Mouse (Mus musculus) adrenal gland, adult (tissue): ENCODE data around the gene Arid4a.

Experiments used
- DNase-seq, 2 experiments: peaks; one replicate each; pipeline ENCODE4 v3.0.0; 2022 to 2023; ENCODE audit warnings: low spot score in 1 of 2; ENCODE audit not compliant: inconsistent age in 2 of 2

Arid4a gene

DNA sequence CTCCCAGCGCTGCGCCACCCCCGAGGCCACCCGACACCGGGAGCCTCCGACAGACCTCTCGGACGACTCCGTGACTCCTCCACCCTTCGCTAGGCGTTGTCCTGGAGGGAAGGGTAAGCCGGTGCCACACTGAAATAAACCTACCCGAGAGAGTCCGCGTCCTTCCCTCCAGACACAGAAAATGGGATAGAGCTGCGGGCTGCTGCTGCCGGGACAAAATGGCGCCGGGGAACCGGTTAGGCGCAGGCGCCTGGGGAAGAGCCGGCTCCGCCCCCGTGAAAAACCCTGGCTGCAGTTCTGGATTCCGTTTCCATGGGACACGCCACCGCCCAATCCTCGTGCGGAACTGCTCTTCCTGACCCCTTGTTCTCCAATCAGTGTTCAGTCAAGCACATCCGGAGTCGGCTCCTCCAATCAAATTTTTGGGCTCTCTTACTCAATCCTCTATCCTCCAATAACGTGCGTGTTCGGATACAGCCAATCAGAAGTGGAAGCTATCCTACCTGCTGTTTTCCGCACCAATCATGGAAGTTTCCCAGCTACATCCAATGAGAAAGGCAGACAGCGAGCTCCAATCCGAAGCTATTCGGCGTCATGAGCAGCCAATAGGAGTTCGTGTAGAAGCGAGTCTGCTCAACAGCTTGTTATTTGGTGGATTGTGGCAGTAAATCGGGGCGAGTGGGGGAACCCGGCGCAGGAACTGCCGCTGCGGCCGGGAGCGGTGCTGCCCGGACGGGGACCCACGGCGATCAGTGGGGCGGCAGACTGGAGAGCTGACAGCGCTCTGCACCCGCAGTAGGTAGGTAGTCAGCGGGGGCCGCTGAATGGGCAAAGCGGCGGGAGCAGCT lies at the start of gene Arid4a:
Gene Arid4a (plus strand): TSS at position 628 of the 848 bp plus-strand sequence.
- peak; percentile 98 to 99 for DNase-seq

DNA sequence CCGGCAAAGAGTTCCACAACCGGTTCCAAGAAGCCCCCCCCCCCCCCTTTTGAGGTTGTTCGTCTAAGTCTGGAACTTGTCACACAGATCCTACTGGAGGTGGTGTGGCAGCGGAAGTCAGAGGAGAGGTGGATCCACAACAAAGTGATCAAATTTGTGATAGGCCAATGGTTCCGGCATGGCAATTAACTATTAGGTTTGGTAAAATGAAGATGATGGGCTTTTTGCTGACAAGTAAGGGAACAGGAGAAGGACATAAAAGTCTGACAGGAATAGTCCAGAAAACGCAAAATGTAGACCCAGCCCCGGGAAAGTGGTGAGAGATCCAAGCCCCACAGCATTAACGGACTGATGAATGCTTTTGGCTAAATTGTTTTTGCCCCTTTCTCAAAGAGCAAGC lies 48.2 kb upstream of the Arid4a start:
- no peak for DNase-seq

DNA sequence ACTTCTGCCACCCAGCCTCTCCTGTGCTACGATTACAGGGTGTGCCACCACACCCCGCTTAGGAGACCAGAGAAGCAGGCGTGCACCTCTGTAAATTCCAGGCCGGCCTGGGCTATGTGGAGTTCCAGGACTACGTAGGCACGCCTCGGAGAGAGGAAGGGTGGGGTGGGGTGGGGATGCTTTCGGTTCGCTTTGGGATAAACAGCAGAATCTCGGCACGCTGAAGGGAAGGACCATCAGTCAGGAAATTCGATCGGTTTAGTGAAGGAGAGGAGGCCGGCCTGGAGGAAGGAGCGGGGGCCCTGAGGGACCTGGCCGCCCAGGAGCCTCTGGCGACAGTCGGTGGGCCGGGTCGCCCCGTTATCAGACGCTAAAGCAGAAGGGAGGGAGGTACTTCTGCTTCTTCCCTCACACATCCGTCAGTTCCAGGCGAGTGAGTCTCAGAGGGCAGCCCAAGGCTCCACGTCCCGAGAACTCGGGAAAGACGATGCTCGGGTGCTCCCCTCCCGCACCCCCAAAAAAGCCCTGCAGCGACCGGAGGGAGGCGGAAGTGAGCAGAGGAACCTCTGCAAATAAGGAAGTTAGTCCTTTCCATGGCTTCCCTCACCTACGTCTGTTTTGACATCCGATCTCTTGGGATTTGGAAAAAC lies 47.5 kb upstream of the Arid4a start:
- peak; percentile 89 to 97 for DNase-seq

DNA sequence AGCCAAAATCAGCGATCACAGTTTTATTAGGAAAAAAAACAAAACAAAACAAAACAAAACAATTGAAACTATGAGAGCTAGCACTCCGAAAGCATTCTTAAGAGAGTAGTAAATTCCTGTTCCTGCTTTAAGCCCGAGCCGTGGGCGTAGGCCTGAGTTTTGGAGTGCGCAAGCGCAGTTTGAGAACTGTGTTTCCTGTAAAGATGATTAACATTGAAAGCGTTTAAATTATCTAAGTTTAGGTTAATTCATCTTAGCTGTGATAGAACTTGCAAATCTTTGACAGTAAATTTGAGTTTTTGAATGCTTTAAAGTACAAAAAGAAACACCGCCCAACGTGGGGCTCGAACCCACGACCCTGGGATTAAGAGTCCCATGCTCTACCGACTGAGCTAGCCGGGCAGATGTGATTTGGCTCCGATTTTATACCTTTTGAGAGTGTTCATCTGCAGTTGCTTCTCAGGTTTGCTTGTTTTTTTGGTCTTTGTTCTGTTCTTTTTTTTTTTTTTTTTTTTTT lies 46.9 kb upstream of the Arid4a start:
- DNase-seq = peak; percentile 90 to 98

DNA sequence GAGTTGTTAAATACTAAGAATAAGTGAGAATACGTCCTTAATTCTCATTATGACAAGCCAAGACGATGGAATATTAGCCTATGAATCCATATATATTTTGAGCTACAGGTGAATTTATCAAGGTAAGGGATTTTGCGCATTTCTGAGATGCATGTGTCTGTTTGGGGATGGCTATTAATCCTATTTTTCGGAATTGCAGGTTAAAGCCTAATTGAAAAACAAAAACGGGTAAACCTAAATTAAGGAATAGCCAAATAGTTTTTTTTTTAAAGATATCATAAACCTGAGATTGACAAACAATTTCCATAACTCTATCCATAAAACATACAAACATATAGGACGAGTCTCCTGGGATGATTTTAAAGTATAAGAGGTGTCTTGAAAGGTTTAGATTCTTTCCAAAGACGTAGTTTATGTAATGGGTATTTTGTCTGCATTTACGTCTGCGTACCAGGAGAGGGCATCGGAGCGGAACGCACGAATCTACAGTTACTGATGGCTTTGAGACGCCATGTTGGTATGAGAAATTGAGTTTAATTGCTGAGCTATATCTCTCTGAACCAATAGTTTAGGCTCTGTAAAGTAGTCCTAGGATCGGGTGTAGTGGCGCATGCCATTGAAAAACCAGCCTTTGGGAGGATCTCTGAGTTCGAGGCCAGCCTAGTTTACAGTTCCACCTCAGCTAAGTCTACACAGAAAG lies 46.2 kb upstream of the Arid4a start:
- DNase-seq = peak; percentile 63 to 90

DNA sequence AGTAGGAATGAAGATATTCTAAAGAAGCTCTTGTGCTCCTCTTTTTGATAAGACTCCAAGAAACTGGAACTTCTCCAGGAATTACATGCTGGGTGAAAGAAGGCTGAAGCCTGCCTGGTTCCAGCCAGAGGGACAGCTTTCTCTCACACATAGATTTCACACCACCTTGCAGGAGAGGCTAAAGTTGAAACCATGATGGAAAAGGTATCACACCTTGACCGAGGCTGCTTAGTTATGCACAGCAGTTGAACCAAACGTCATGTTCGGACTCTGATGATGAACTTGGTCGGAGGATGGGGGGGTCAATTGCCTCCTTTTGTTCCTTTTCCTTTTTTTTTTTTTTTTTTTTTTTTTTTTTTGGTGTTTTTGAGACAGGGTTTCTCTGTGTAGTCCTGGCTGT lies 42.0 kb upstream of the Arid4a start:
- no peak for DNase-seq

DNA sequence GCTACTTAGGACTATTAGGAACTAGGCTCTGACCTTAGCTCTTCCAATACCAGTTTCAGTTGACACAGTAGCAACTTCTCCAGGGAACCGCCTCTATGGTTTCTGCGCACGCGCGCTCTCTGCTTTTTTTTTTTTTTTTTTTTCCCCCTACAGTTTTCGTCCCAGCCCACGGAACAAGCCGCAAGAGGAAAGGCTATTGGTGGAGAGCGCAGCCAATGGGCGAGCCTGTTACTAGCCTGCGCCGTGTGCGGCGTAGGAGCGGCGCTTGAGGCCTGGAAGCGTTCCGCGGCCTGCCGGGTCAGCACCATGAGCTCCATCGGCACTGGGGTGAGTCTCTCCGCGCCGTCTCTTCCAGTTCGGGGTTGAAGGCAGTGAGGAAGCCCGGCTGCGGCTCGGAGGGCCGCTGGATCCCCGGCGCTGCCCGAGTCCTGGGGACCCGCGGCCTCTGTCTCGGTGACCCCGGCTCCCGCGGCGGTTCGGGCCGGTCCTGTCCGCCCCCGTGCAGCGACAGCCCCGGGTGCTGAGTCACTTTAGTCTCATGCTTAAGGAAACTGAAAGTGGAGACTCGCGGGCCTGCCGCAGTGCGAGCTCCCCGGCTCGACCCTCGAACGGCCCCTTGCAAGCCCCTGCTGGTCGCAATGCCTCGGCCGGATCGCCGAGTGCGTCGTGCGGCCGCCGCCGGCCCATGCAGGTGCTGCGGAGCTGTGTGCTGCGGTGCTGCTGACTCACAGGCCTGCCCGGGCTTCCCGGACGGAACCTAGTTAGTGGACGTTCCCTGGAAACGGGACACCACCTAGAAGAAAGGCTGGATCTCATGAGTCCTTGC lies 41.1 kb upstream of the Arid4a start, which contains the start of gene Psma3:
Gene Psma3 (plus strand): TSS at position 181 of the 826 bp plus-strand sequence.
- peak; percentile 93 to 97 for DNase-seq

DNA sequence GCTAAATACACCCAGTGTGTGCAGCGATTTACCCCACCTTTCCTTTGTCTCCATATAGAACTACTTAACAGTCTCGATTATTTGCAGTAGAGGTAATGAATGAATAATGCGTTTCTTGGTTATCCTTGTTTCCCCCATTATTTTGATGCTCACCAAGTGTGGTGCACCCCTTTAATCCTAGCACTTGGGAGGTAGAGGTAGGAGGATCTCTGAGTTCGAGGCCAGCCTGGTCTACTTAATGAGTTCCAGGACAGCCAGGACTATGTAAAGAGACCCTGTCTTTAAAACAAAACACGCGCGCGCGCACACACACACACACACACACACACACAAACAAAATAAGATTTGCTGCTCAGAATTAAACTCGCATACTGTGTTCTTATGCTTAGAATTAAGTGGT lies 40.4 kb upstream of the Arid4a start:
- DNase-seq = no peak

DNA sequence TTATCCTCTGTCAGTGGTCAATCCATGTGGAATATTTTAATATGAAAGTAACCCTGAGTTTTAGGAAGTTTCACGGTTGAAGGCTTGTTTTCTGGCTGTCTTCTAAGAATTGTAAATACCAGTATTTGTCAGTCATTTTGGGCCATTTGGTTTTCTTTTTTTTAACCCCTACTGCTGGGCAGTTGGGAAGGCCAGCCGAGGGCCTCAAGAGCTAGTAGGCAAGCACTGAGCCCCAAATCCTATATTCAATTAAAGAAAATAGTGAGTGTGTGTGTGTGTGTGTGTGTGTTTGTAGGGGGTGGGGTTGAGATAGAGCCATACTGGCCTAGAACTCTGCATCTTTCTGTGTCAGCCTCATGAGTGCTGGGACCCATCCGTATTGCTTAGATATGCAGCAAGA lies 39.9 kb upstream of the Arid4a start:
- no peak for DNase-seq

DNA sequence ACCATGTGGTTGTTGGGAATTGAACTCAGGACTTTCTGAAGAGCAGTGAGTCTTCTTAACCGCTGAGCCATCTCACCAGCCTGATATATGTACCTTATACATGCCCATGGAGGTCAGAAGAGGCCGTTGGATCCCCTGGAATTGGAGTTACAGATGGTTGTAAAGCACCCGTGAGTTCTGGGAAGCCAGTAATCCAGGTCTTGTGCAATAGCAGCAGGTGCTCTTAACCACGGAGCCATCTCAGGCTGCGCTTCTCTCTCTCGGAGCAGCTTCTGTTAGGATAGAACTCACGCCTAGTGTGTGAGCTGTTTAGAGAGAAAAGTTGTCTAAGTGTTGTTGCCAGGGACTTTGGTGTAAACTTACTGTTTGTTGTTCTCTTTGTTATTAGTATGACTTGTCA lies 37.4 kb upstream of the Arid4a start:
- DNase-seq = no peak

DNA sequence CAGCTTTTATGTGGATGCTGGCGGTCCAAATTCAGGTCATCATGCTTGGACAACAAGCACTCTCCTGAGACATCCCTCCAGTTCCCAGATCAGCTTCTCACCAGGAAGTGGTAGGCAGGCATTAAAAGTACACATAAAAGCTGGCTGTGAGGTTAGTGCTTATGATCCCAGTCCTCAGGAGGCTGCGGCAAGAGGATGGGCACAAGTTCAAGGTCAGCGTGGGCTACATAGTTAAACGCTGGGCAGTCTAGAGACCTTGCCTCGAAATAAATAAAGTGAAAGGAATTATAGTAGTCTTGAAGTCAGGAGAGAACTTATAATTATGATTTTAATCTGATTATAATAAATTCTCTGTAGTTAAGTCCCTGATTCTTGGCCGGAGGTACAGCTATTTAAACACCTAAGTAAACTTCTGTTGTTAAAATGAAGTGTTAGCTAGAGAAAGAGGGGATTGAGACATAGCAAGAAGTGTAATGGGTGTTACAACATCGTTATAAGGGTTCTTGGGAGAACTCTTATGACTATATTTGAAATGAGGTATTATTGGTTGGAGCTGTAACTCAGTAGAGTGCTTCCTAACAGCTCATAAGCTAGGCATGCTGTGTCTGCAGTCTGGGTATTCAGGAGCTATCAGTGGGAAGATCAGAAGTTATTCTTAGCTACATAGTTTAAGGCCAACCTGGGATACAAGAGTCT lies 30.8 kb upstream of the Arid4a start:
- no peak for DNase-seq

DNA sequence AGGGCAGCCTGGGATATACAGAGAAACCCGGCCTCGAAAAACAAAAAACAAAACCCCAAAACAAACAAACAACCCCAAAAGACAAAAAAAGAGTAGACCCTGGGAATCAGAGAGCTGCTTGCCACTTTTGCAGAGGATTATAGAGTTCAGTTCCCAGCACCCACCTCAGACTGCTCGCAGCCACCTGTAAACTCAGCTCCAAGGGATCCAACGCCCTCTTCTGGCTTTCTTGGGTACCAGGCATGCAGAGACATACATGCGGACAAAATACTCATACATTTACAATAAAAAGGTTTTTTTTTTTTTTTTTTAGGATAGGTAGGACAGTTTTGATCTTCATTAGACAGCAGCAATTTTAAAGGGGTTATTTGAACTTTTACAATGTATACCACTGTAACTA lies 18.6 kb upstream of the Arid4a start:
- DNase-seq = no peak

DNA sequence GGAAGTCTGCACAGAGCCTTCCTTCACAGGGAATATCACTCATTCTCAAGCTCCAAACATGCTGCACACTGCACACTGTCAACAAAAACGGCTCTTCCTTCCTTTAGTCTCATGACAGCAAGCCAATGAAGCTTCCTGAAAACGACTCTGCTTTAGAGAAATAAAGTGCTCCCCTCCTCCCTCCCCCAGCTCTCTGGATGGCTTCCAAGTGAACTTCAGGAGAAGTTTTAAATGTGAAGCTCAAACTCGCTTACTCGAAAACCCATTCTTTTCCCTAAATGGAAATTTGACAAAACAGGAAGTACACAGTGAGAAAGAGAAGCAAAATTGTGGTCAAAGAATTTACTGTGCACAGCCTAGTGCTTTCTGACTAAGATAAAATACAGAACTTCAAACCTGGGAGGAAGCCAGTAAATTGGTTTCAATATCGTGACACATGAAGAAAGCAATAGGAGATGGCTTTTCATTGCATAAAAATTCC lies 16.3 kb upstream of the Arid4a start:
- DNase-seq = peak; percentile 46 to 76

DNA sequence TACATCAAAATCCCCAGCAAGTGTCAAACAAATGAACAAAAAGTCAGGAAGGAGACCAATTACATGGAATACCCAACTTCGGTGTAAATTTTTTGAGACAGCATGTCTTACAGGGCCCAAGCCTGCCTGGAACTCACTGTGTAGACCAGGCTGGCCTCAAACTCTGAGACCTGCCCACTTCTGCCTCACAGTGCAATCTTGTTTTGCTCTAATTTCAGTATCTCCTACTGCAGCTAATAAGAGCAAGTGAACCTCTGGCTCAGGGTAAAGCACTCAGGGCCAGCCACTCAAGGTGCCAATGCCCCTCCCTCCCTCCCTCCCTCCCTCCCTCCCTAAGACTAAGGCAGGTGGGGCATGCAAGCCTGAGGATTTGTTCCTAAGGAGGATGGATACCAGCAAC lies 15.4 kb upstream of the Arid4a start:
- DNase-seq = no peak

DNA sequence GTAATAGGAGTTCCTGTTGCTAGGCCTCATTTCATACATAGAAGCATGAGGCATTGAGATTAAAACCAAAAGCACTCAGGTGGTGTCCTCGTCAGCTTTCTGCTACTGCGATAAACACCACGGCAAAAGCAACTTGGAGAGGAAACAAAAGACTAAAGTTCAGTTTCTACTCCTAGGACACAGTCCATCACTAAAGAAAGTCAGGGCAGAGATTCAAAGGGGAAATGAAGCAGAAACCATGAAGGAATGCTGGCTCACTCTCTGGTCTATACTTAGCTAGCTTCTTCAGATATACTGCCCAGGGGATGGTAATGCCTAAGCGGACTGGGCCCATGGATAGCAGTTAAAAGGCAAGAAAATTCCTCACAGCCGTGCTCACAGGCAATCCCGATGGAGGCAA lies 14.3 kb upstream of the Arid4a start:
- DNase-seq = no peak

DNA sequence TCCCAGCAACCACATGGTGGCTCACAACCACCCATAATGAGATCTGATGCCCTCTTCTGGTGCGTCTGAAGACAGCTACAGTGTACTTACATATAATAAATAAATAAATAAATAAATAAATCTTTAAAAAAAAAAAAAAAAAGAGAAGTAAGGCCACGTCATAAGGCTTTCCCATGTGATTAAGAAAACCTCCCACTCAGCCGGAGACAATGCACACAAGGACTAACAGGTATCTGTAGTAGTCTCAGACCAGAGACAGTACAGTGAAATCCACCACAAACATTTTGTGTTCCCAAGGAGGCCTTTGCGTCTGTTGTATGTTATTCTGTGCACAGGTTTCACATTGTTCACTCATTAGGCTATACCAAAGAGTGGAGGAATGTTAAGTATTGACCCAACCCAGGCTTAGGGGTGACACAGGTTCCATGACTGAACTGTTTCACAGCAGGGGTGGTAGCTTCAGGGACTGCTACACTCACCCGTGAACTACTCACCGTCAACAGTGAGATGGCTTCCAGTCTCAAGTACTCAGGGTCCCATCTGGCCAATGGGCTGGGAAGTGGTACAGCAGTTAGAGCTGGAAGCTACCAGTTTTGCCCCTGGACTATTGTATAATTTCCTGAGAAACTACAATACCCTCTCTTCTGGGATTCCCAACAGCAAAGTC lies 11.9 kb upstream of the Arid4a start:
- no peak for DNase-seq

DNA sequence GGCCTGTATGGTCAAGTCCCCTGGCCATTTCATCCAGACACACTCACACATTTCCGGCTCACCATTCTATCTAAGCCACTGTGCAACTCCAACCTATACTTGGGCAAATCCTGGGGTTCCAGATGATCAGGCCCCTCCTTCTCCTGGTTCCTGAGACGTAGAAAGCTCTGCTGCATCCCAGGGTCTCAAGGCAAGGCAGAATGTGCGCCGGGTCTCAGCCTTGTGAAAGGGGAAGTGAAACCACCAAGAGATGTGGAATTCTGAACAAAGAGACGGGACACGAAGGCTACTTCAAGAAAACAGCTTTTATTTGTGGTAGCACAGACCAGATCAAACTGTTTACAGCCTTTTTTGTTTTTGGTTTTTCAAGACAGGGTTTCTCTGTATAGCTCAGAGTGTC lies 9.6 kb upstream of the Arid4a start:
- no peak for DNase-seq

DNA sequence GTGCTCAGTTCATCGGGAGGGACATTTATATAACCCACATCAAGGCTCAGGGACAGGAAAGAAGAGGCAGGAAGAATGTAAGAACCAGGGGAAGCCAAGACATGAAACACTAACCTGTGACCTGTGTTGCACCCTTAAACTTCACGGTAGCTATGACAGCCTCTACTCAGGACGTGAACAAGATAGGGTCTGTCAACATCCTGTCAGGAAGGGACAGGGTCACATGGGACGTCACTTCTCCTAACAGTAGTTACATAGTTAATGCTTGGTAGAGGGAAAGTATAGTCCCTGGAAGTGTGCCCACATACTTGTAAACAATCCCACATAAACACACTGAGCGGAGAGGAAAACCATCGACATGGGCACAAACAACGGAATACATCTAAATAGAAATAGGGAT lies 8.9 kb upstream of the Arid4a start:
- DNase-seq = no peak

DNA sequence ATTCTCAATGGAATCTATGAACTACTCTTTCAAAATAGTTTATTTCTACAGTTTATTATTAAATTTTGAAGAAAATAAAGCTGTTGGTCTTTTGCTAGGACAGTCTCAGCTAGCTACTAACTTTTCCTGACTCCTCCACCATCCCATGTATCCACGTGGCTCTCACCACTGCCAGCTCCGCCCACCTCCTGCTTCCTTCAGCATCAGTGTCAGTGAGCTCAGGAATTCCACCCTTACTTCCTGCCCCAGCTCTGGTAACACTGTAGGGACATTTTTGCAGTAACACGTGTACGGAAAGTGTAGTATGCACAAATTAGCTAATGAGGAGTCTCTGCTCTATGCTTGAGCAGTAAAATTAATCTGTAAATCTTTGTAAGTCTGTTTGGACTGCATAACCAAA lies 6.0 kb upstream of the Arid4a start:
- peak; percentile 45 to 59 for DNase-seq
